ENCODE assay signal across 20 mouse cellular contexts in genomic region chr3:139842988-139843605, GRCm38 (mm10).
DNase-seq lines count a peak whose midpoint lies in the region; ATAC-seq and TF ChIP-seq lines count a peak whose summit lies in the region.
"Had no signal": no experiment of that assay in that cellular context is flagged by ENCODE, and none has a peak within 500 bp of the region (broad histone marks: within the 10 kb centered on the region; RNA-seq: fewer than 3 reads in every experiment).

No protein-coding gene starts in this region.

- no peaks in the 10 kb centered on the region for H3K27me3 ChIP-seq in forebrain, embryonic 13.5 days
- H3K27me3 ChIP-seq in forebrain, embryonic 10.5 days (ENCODE audit: poor library complexity, severe bottlenecking): no peaks in the 10 kb centered on the region
- H3K27me3 ChIP-seq in MEL (ENCODE audit: control insufficient read depth in 1 of 2, insufficient read depth in 2 of 2, low read length in 2 of 2): no peaks in the 10 kb centered on the region
- H3K27me3 ChIP-seq: embryonic facial prominence, embryonic 12.5 days; heart, embryonic 12.5 days; intestine, embryonic 15.5 days had no signal

- H3K9ac ChIP-seq in forebrain, embryonic 13.5 days: no peak overlapping the region
- H3K9ac ChIP-seq in MEL (ENCODE audit: control insufficient read depth, low read depth, low read length, poor library complexity, severe bottlenecking): no peak overlapping the region
- H3K9ac ChIP-seq: embryonic facial prominence, embryonic 12.5 days; heart, embryonic 12.5 days; hindbrain, embryonic 14.5 days; intestine, embryonic 15.5 days had no signal

- TF ChIP-seq EP300 in MEL (IDR thresholded peaks at IDR 0.05; ENCODE audit: low read depth in 1 of 2, low read length in 2 of 2): peak; percentile 43 to 59; a peak in 3 of 4 replicates

- no peak overlapping the region for H3K4me3 ChIP-seq in forebrain, embryonic 13.5 days
- H3K4me3 ChIP-seq in forebrain, embryonic 10.5 days: no peak overlapping the region
- H3K4me3 ChIP-seq in layer of hippocampus, adult 2 months: no peak overlapping the region
- H3K4me3 ChIP-seq in MEL (ENCODE audit: control insufficient read depth in 1 of 2, insufficient read depth in 1 of 2, low read depth in 2 of 2, low read length in 2 of 2): no peak overlapping the region
- H3K4me3 ChIP-seq: embryonic facial prominence, embryonic 12.5 days; gastrocnemius, adult 2 months; heart, embryonic 12.5 days; hindbrain, embryonic 10.5 days; intestine, embryonic 15.5 days had no signal

- 90% methylated on average over 5 of the region's 5 CpGs for WGBS in forebrain, embryonic 13.5 days
- WGBS in forebrain, embryonic 10.5 days: 91% methylated on average over 5 of the region's 5 CpGs

- TF ChIP-seq CTCF in layer of hippocampus, adult 2 months (conservative IDR thresholded peaks at IDR 0.05): no peak
- no peak for TF ChIP-seq CTCF in MEL (IDR thresholded peaks at IDR 0.05 in 2 of 3, conservative IDR thresholded peaks at IDR 0.05 in 1 of 3; ENCODE audit: control insufficient read depth in 1 of 3, insufficient read depth in 1 of 3, low read depth in 2 of 3, low read length in 3 of 3, poor library complexity in 1 of 3, severe bottlenecking in 1 of 3)
- TF ChIP-seq CTCF in brain, embryonic 14.5 days (IDR thresholded peaks at IDR 0.05; ENCODE audit: borderline replicate concordance, extremely low read depth, insufficient read depth, insufficient read length): no peak

- no peak for DNase-seq in forebrain, embryonic 10.5 days (ENCODE audit: extremely low spot score, low spot score)
- peak in 1 of 2 experiments; percentile 24 for DNase-seq in layer of hippocampus, adult 2 months (ENCODE audit: low spot score in 2 of 2)
- no peak for DNase-seq in layer of hippocampus, postnatal 14 days (ENCODE audit: low spot score in 2 of 2)
- DNase-seq in MEL (ENCODE audit: low read depth, low spot score): peak; percentile 58
- peak; percentile 68 for DNase-seq in brain, embryonic 14.5 days (ENCODE audit: low read depth)
- DNase-seq in right cerebral cortex, adult 2 months (ENCODE audit: low spot score in 2 of 2): no peak
- DNase-seq in neural tube, embryonic 10.5 days (ENCODE audit: extremely low spot score, low spot score): no peak
- DNase-seq: adrenal gland, adult 2 months; adrenal gland, postnatal 25 days; cerebellum, adult 18-20 months; cerebellum, postnatal 14 days; gastrocnemius, adult 2 months; gastrocnemius, postnatal 25 days; kidney, adult 18-20 months had no signal

- no peak overlapping the region for H3K4me2 ChIP-seq in forebrain, embryonic 13.5 days
- H3K4me2 ChIP-seq: embryonic facial prominence, embryonic 12.5 days; heart, embryonic 12.5 days; hindbrain, embryonic 14.5 days; intestine, embryonic 15.5 days had no signal

- H3K27ac ChIP-seq in forebrain, embryonic 13.5 days: no peak overlapping the region
- H3K27ac ChIP-seq in forebrain, embryonic 10.5 days: no peak overlapping the region
- H3K27ac ChIP-seq in layer of hippocampus, adult 2 months: peak overlapping the region; percentile 59
- no peak overlapping the region for H3K27ac ChIP-seq in MEL (ENCODE audit: control insufficient read depth, low read depth, low read length)
- H3K27ac ChIP-seq: embryonic facial prominence, embryonic 12.5 days; gastrocnemius, adult 2 months; hindbrain, embryonic 10.5 days; hindbrain, embryonic 14.5 days; intestine, embryonic 15.5 days had no signal

- TF ChIP-seq POLR2A in MEL (IDR thresholded peaks at IDR 0.05; ENCODE audit: control insufficient read depth in 1 of 2, insufficient read depth in 1 of 2, low read depth in 1 of 2, low read length in 2 of 2, poor library complexity in 1 of 2): no peak
- no peak for TF ChIP-seq POLR2A in brain, embryonic 14.5 days (IDR thresholded peaks at IDR 0.05; ENCODE audit: borderline replicate concordance, extremely low read depth, insufficient read depth, insufficient read length, poor library complexity, severe bottlenecking)

- no peaks in the 10 kb centered on the region for H3K79me2 ChIP-seq in MEL (ENCODE audit: control insufficient read depth, insufficient read depth, low read length, poor library complexity)

- peak; percentile 82; the same call in 1 of the 2 replicates for ATAC-seq in forebrain, embryonic 13.5 days
- ATAC-seq: intestine, embryonic 15.5 days had no signal

- H3K9me3 ChIP-seq in forebrain, embryonic 13.5 days (replicated peaks): no peaks in the 10 kb centered on the region
- no peaks in the 10 kb centered on the region for H3K9me3 ChIP-seq in forebrain, embryonic 10.5 days
- H3K9me3 ChIP-seq in MEL (replicated peaks; ENCODE audit: insufficient read depth, low read length): no peaks in the 10 kb centered on the region
- H3K9me3 ChIP-seq: embryonic facial prominence, embryonic 12.5 days; hindbrain, embryonic 10.5 days; intestine, embryonic 15.5 days had no signal

- TF ChIP-seq RAD21 in MEL (IDR thresholded peaks at IDR 0.05; ENCODE audit: low read depth, low read length): no peak

- H3K36me3 ChIP-seq in forebrain, embryonic 13.5 days (ENCODE audit: poor library complexity, severe bottlenecking): no peaks in the 10 kb centered on the region
- no peaks in the 10 kb centered on the region for H3K36me3 ChIP-seq in forebrain, embryonic 10.5 days (replicated peaks)
- peaks cover 0 to 11% of the 10 kb centered on the region in 2 experiments; a peak in 2 of 4 replicates for H3K36me3 ChIP-seq in MEL (ENCODE audit: control insufficient read depth in 1 of 2, insufficient read depth in 2 of 2, low read length in 2 of 2)
- H3K36me3 ChIP-seq: embryonic facial prominence, embryonic 12.5 days; heart, embryonic 12.5 days; hindbrain, embryonic 10.5 days; intestine, embryonic 15.5 days had no signal

- no peaks in the 10 kb centered on the region for H3K4me1 ChIP-seq in forebrain, embryonic 13.5 days
- H3K4me1 ChIP-seq in forebrain, embryonic 10.5 days: 0 out of 2 replicates have a peak, but pooled peaks cover 3% of the 10 kb centered on the region
- H3K4me1 ChIP-seq in MEL (ENCODE audit: control insufficient read depth in 1 of 2, insufficient read depth in 2 of 2, low read length in 2 of 2): peaks cover 3 to 7% of the 10 kb centered on the region in 2 experiments
- H3K4me1 ChIP-seq: embryonic facial prominence, embryonic 12.5 days; heart, embryonic 12.5 days; hindbrain, embryonic 10.5 days; intestine, embryonic 15.5 days had no signal

TF ChIP-seq in MEL, 35 proteins besides CTCF, POLR2A, EP300 and RAD21:
- no peak for TF ChIP-seq CHD2 (IDR thresholded peaks at IDR 0.05; ENCODE audit: low read length)
- 0 out of 2 replicates have a peak, but pooled peaks have one; percentile 9 for TF ChIP-seq SIN3A (IDR thresholded peaks at IDR 0.05; ENCODE audit: low read length)
- peak; percentile 72; the same call in 1 of the 2 replicates for TF ChIP-seq MEF2A (IDR thresholded peaks at IDR 0.05; ENCODE audit: extremely low read depth, insufficient replicate concordance, low read depth, low read length, poor library complexity, severe bottlenecking)
- peak; percentile 71 for TF ChIP-seq TCF12 (IDR thresholded peaks at IDR 0.05; ENCODE audit: low read depth, low read length)
- TF ChIP-seq ETS1 (IDR thresholded peaks at IDR 0.05; ENCODE audit: low read depth, low read length): peak; percentile 53
- no peak for TF ChIP-seq TBP (IDR thresholded peaks at IDR 0.05; ENCODE audit: low read depth, low read length)
- TF ChIP-seq GATA1 (IDR thresholded peaks at IDR 0.05; ENCODE audit: low read depth, low read length): peak; percentile 51
- TF ChIP-seq RCOR1 (IDR thresholded peaks at IDR 0.05; ENCODE audit: low read depth, low read length): peak; percentile 31; the same call in 1 of the 2 replicates
TF ChIP-seq in MEL: peak in this region for 6.

Comparison
In these comparisons a context has a peak if more than half of its experiments do, and no peak if none do; other contexts are left out.
1. DNase-seq: peak in MEL (single experiment) and brain, embryonic 14.5 days (single experiment); none in forebrain, embryonic 10.5 days (single experiment), layer of hippocampus, postnatal 14 days (0 of 2), right cerebral cortex, adult 2 months (0 of 2) and neural tube, embryonic 10.5 days (single experiment).